Mouse (Mus musculus) gastrocnemius, postnatal 10 days (tissue): ENCODE measurements at regions not wholly inside any gene's neighbourhood (a gene's known extent, or its start where the extent isn't known, plus 50 kb on each side); places are given as distances from the start of the nearest gene placed in this dataset.

Experiments used
- DNase-seq: peaks from one replicate; pipeline ENCODE4 v3.0.0; 2021; ENCODE audit warnings: mixed read lengths

GRCm38 (mm10) chr9:115548722-115549349 lies 238.6 kb upstream of the Stt3b start:
- DNase-seq = no peak

GRCm38 (mm10) chr9:115551080-115551479 lies 240.9 kb upstream of the Stt3b start:
- DNase-seq = no peak

GRCm38 (mm10) chr9:115551501-115551900 lies 241.3 kb upstream of the Stt3b start:
- DNase-seq = no peak

- no peak for DNase-seq
Observed at GRCm38 (mm10) chr9:115558131-115558530, 247.9 kb upstream of the Stt3b start.

GRCm38 (mm10) chr9:115559521-115559920 lies 249.3 kb upstream of the Stt3b start:
- no peak for DNase-seq

GRCm38 (mm10) chr9:115561207-115561606 lies 251.0 kb upstream of the Stt3b start:
- DNase-seq = no peak

- DNase-seq = no peak
Observed at GRCm38 (mm10) chr9:115562783-115563182, 252.6 kb upstream of the Stt3b start.

GRCm38 (mm10) chr9:115564366-115564765 lies 254.1 kb upstream of the Stt3b start:
- no peak for DNase-seq

- DNase-seq = no peak
Observed at GRCm38 (mm10) chr9:115568693-115569334, 258.6 kb upstream of the Stt3b start.

GRCm38 (mm10) chr9:115570998-115571397 lies 260.8 kb upstream of the Stt3b start:
- DNase-seq = no peak

GRCm38 (mm10) chr9:115581116-115581515 lies 270.9 kb upstream of the Stt3b start:
- no peak for DNase-seq

GRCm38 (mm10) chr9:115583548-115583947 lies 273.3 kb upstream of the Stt3b start:
- DNase-seq = no peak

GRCm38 (mm10) chr9:115584874-115585273 lies 274.7 kb upstream of the Stt3b start:
- DNase-seq = no peak

- no peak for DNase-seq
Observed at GRCm38 (mm10) chr9:115592466-115592865, 282.2 kb upstream of the Stt3b start.

GRCm38 (mm10) chr9:115600228-115600627 lies 290.0 kb upstream of the Stt3b start:
- no peak for DNase-seq

- DNase-seq = no peak
Observed at GRCm38 (mm10) chr9:115600826-115601225, 290.6 kb upstream of the Stt3b start.

- no peak for DNase-seq
Observed at GRCm38 (mm10) chr9:115602772-115603171, 292.6 kb upstream of the Stt3b start.

- no peak for DNase-seq
Observed at GRCm38 (mm10) chr9:115604450-115604849, 294.2 kb upstream of the Stt3b start.

GRCm38 (mm10) chr9:115604968-115605682 lies 294.9 kb upstream of the Stt3b start:
- no peak for DNase-seq

GRCm38 (mm10) chr9:115607961-115608360 lies 297.7 kb upstream of the Stt3b start:
- no peak for DNase-seq

GRCm38 (mm10) chr9:115608377-115608776 lies 298.2 kb upstream of the Stt3b start:
- no peak for DNase-seq

GRCm38 (mm10) chr9:115609904-115610303 lies 299.4 kb upstream of the Gadl1 start:
- no peak for DNase-seq

- no peak for DNase-seq
Observed at GRCm38 (mm10) chr9:115611713-115612112, 297.5 kb upstream of the Gadl1 start.

GRCm38 (mm10) chr9:115612908-115613307 lies 296.3 kb upstream of the Gadl1 start:
- no peak for DNase-seq
